Mouse (Mus musculus) embryonic facial prominence, embryonic 15.5 days (tissue): Measurements from ENCODE around the gene Prrt4. TPM values are rescaled to one million over a fixed set of nuclear protein-coding genes. Genes with fewer than 3 reads are reported as not detected.

ENCODE experiments used
- ATAC-seq: fragments of 200-750 bp; cut with Nextera tagmentation; 2 replicates; pipeline ENCODE4 v1.8.0; 2017; ENCODE audit warnings: low read depth, moderate TSS enrichment; ENCODE audit not compliant: insufficient number of reproducible peaks, low FRiP score, low TSS enrichment
- H3K27ac ChIP-seq: fragments of 300-500 bp; sonication (generic); replicated peaks from 2 replicates; pipeline ENCODE4 v1.5.1; 2015; ENCODE audit warnings: mild to moderate bottlenecking, inconsistent platforms
- H3K27me3 ChIP-seq: fragments of 300-500 bp; sonication (generic); 2 replicates; pipeline ENCODE4 v1.6.1; 2015; ENCODE audit warnings: inconsistent platforms
- H3K36me3 ChIP-seq: fragments of 300-500 bp; sonication (generic); 2 replicates; pipeline ENCODE4 v1.6.1; 2015; ENCODE audit warnings: mild to moderate bottlenecking, inconsistent platforms
- H3K4me1 ChIP-seq: fragments of 300-500 bp; sonication (generic); 2 replicates; pipeline ENCODE4 v1.6.1; 2015; ENCODE audit warnings: inconsistent platforms
- H3K4me2 ChIP-seq: fragments of 300-500 bp; sonication (generic); replicated peaks from 2 replicates; pipeline ENCODE4 v1.6.1; 2015; ENCODE audit warnings: mild to moderate bottlenecking, inconsistent platforms
- H3K4me3 ChIP-seq: fragments of 300-500 bp; sonication (generic); replicated peaks from 2 replicates; pipeline ENCODE4 v1.5.1; 2015; ENCODE audit warnings: mild to moderate bottlenecking, inconsistent platforms
- H3K9ac ChIP-seq: fragments of 300-500 bp; sonication (generic); 2 replicates; pipeline ENCODE4 v1.6.1; 2015; ENCODE audit warnings: inconsistent platforms
- H3K9me3 ChIP-seq: fragments of 300-500 bp; sonication (generic); replicated peaks from 2 replicates; pipeline ENCODE4 v1.6.1; 2016; ENCODE audit warnings: inconsistent platforms
- WGBS: fragments of 180-500 bp; shearing (Covaris S2); methylation state at CpG from one replicate; pipeline ENCODE4 v1.1.7; 2015; 5-methylcytosine and 5-hydroxymethylcytosine counted together
- polyA plus RNA-seq: library from polyadenylated mRNA; unstranded; fragments of >200 nt; fragmentation: Nextera tagmentation; extraction: Ambion mirVana; gene quantifications from 2 replicates; pipeline ENCODE4 v1.2.1, GENCODE M21; 2015

The Prrt4 gene
- polyA plus RNA-seq, 1 experiment from 2014 or later = 0.79 TPM

- Histone ChIP-seq H3K27me3 (0 out of 2 replicates have a peak, but pooled peaks cover 12% of the 10 kb centered on the region), H3K9ac (no peak overlapping the region), H3K4me1 (peaks cover 12% of the 10 kb centered on the region), H3K36me3 (peaks cover 25% of the 10 kb centered on the region; the same call in 1 of the 2 replicates), H3K27ac (no peak overlapping the region), H3K4me2 (peak overlapping the region; percentile 55), H3K4me3 (peak overlapping the region; percentile 40), H3K9me3 (no peaks in the 10 kb centered on the region)
- peak; percentile 69 for ATAC-seq
- WGBS = 14% methylated on average over 25 of the region's 25 CpGs
These were observed 19.2 kb upstream of the Prrt4 start for GRCm38 (mm10) chr6:29198309-29199222.

- peak; percentile 58; the same call in 1 of the 2 replicates for ATAC-seq
- Histone ChIP-seq H3K27me3 (0 out of 2 replicates have a peak, but pooled peaks cover 16% of the 10 kb centered on the region), H3K9me3 (no peaks in the 10 kb centered on the region), H3K4me1 (peaks cover 12% of the 10 kb centered on the region), H3K9ac (no peak overlapping the region), H3K27ac (no peak overlapping the region), H3K36me3 (peaks cover 7% of the 10 kb centered on the region; the same call in 1 of the 2 replicates), H3K4me2 (no peak overlapping the region), H3K4me3 (no peak overlapping the region)
- WGBS = 77% methylated on average over 5 of the region's 5 CpGs
These were observed 16.7 kb upstream of the Prrt4 start for GRCm38 (mm10) chr6:29195846-29196698.

GRCm38 (mm10) chr6:29195146-29195545 lies 15.8 kb upstream of the Prrt4 start:
- Histone ChIP-seq H3K9ac (no peak overlapping the region), H3K9me3 (no peaks in the 10 kb centered on the region), H3K36me3 (no peaks in the 10 kb centered on the region), H3K4me2 (no peak overlapping the region), H3K4me3 (no peak overlapping the region), H3K4me1 (peaks cover 12% of the 10 kb centered on the region), H3K27me3 (0 out of 2 replicates have a peak, but pooled peaks cover 16% of the 10 kb centered on the region), H3K27ac (no peak overlapping the region)
- 50% methylated on average over 5 of the region's 5 CpGs for WGBS
- no peak for ATAC-seq

GRCm38 (mm10) chr6:29193961-29194750 lies 14.8 kb upstream of the Prrt4 start:
- no peak overlapping the region for H3K4me2 ChIP-seq
- 52% methylated on average over 15 of the region's 15 CpGs for WGBS
- peaks cover 11% of the 10 kb centered on the region for H3K4me1 ChIP-seq
- H3K36me3 ChIP-seq = no peaks in the 10 kb centered on the region
- H3K27ac ChIP-seq = no peak overlapping the region
- no peak for ATAC-seq
- H3K4me3 ChIP-seq = no peak overlapping the region
- 0 out of 2 replicates have a peak, but pooled peaks cover 9% of the 10 kb centered on the region for H3K27me3 ChIP-seq
- H3K9ac ChIP-seq = no peak overlapping the region
- no peaks in the 10 kb centered on the region for H3K9me3 ChIP-seq

GRCm38 (mm10) chr6:29187936-29188335 lies 8.6 kb upstream of the Prrt4 start:
- Histone ChIP-seq H3K27ac (no peak overlapping the region), H3K36me3 (no peaks in the 10 kb centered on the region), H3K27me3 (0 out of 2 replicates have a peak, but pooled peaks cover 4% of the 10 kb centered on the region), H3K9ac (no peak overlapping the region), H3K4me1 (no peaks in the 10 kb centered on the region), H3K9me3 (no peaks in the 10 kb centered on the region), H3K4me3 (no peak overlapping the region), H3K4me2 (no peak overlapping the region)
- 60% methylated on average over 1 of the region's 1 CpGs for WGBS
- no peak for ATAC-seq

- Histone ChIP-seq H3K4me3 (peak overlapping the region; percentile 61), H3K4me1 (peaks cover 12% of the 10 kb centered on the region), H3K27ac (no peak overlapping the region), H3K4me2 (peak overlapping the region; percentile 96), H3K36me3 (no peaks in the 10 kb centered on the region), H3K9me3 (no peaks in the 10 kb centered on the region), H3K9ac (no peak overlapping the region), H3K27me3 (peaks cover 29% of the 10 kb centered on the region)
- 48% methylated on average over 8 of the region's 8 CpGs for WGBS
- ATAC-seq = no peak
These were observed 459 bp upstream of the Prrt4 start for GRCm38 (mm10) chr6:29179843-29180242.

- WGBS = 22% methylated on average over 17 of the region's 17 CpGs
- ATAC-seq = peak; percentile 22; the same call in 1 of the 2 replicates
These were observed 1.2 kb downstream of the Prrt4 start for GRCm38 (mm10) chr6:29177901-29178879.

GRCm38 (mm10) chr6:29175113-29175512 lies 4.3 kb downstream of the Prrt4 start:
- H3K4me3 ChIP-seq = no peak overlapping the region
- no peak for ATAC-seq
- H3K9me3 ChIP-seq = no peaks in the 10 kb centered on the region
- peaks cover 28% of the 10 kb centered on the region for H3K4me1 ChIP-seq
- no peak overlapping the region for H3K4me2 ChIP-seq
- peaks cover 64% of the 10 kb centered on the region for H3K27me3 ChIP-seq
- no peaks in the 10 kb centered on the region for H3K36me3 ChIP-seq
- 61% methylated on average over 3 of the region's 3 CpGs for WGBS
- H3K9ac ChIP-seq = no peak overlapping the region
- no peak overlapping the region for H3K27ac ChIP-seq

More at GRCm38 (mm10) chr6:29177901-29178879, 1.2 kb downstream of the Prrt4 start:
- Histone ChIP-seq H3K4me1 (peaks cover 12% of the 10 kb centered on the region), H3K9ac (no peak overlapping the region), H3K4me2 (peak overlapping the region; percentile 96), H3K4me3 (peak overlapping the region; percentile 61), H3K27ac (no peak overlapping the region), H3K36me3 (no peaks in the 10 kb centered on the region), H3K27me3 (peaks cover 45% of the 10 kb centered on the region), H3K9me3 (no peaks in the 10 kb centered on the region)

GRCm38 (mm10) chr6:29174368-29174767 lies 5.0 kb downstream of the Prrt4 start:
- Histone ChIP-seq H3K4me3 (no peak overlapping the region), H3K27ac (no peak overlapping the region), H3K36me3 (no peaks in the 10 kb centered on the region), H3K27me3 (peaks cover 72% of the 10 kb centered on the region), H3K4me1 (peaks cover 31% of the 10 kb centered on the region), H3K4me2 (no peak overlapping the region), H3K9ac (no peak overlapping the region), H3K9me3 (no peaks in the 10 kb centered on the region)
- WGBS = 15% methylated on average over 7 of the region's 7 CpGs
- ATAC-seq = no peak
